Mouse (Mus musculus) WW6 (cell line): Measurements from ENCODE around the gene Zdhhc14.

Experiments
- DNase-seq: peaks from one replicate; pipeline ENCODE4 v3.0.0-alpha.2; 2013; ENCODE audit warnings: low read depth, low spot score

Gene Zdhhc14

DNA sequence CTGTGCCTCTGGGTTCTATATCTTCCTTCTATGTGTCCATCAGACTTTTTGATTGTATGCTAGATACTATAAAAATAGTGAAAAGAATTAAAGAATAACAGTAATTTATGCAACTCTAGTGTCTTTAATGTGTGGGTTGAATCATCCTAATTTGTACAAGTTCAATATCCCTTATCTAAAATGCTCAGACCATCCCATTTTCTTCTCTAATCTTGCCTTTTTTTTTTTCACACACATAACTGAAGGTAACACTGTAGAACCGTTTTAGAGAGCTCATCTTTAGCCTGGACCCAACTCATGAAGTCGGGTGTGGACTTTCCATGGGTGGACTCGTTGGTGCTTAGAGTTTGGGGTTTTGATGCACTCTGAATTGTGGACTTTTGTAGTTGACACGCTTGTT lies 12.6 kb downstream of the Zdhhc14 start:
- DNase-seq = no peak

DNA sequence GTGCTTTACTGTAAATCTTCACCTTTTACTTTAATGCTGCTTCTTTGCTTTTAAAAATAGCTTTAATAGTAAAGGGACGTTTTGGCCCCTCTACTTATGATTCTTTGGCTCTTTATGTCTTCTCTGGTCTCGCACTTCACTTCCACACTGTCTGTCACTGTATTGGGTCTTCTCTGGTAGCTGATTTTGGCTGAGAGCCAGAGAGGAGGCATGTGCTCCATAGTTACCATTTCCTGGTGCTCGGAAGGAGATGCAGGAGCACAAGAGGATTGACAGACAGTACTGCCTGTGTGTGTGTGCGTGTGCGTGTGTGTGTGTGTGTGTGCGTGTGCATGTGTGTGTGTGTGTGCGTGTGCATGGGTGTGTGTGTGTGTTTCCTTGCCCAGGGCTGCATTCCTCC lies 14.2 kb downstream of the Zdhhc14 start:
- DNase-seq = no peak

DNA sequence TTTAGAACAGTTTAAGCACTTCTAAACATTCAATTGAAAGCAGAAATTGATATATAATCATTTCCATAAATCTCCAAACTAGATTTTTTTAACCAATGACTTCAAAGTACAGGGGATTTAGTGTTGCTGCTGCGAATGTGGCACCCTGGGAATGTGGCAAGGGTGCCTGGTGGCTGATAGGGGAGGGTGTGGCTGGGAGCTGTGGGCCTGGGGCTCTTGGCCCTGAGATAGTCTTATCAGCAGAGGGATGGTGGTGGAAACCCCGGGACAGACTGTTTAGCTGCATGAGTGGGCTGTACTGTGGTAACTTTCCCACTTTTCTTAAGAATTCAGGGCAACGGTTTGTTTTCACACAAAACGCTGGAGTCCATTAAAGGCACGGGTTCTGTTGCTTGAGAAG lies 14.6 kb downstream of the Zdhhc14 start:
- DNase-seq = no peak

DNA sequence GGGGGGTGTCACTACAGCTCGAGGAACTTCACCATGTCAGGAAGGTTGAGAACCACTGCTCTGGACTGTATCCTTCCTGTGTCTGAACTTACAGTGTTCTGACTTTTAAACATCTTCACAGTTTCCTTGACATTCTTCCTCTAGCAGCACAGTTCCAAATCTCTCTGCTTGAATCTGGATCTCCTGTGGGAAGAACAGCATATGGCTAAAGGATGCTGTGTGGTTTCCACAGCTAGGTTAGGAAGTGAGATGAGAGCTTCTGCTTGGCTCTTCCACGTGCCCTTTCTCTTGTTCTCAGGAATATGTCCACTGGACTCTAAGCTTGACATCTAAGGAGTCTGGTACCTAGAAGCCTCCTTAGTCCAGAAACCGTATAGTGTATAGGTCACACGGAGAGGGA lies 15.7 kb downstream of the Zdhhc14 start:
- DNase-seq = no peak

DNA sequence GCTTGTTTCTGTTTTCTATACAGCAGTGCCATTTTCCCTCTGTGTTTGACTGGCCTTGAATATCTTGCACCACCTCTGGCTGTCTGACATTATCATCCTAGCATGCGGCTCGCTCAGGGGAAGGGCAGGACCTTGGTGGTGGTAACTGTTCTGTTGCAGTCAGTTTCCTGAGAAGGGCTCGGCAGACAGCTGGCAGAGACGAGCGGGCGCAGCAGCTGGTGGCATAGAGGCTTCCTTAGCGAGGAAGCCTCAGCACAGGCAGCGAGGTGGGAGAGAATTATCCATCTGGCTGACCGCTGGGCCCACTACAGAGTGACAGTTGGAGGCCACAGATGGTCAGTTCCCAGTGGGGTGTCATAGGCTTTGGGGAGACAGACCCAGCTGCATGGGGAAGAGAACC lies 18.2 kb downstream of the Zdhhc14 start:
- DNase-seq = no peak

DNA sequence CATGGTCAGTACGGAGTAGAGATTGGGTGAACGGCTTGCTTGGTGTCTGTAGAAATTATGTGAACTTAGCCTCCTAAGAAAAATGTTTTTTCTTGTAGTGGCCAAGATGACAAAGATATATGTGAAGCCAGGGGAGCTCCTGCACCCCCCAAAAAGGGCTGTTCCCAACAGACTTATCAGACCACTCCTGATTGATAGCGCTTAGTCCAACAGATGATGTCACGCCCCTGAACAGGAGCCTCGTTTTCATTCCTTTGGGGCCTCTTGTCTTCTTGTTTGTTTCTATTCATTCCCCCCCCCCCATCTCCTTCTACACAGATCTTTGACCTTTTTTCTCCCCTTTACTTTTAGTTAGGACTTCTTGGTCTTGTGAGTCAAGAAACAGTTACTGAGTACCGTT lies 19.4 kb downstream of the Zdhhc14 start:
- DNase-seq = no peak

DNA sequence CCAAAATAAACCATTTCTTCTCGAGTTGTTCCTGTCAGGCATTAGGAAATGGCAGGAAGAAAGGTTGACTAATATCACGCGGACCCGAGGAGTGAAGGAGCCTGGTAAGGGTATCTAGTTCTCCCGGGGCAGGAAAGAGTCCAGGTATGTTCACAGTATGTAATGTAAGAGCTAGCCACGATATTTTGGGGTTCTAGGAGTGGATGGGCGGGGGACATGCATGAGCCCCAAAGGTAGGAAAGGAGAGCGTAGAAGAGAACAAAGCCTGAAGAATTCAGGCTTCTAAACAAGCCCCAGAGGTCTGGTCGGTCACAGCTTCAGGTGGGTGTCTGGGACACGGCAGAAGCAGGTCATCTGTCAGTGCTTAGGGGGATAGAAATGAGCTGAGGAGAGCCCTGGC lies 27.1 kb downstream of the Zdhhc14 start:
- no peak for DNase-seq

DNA sequence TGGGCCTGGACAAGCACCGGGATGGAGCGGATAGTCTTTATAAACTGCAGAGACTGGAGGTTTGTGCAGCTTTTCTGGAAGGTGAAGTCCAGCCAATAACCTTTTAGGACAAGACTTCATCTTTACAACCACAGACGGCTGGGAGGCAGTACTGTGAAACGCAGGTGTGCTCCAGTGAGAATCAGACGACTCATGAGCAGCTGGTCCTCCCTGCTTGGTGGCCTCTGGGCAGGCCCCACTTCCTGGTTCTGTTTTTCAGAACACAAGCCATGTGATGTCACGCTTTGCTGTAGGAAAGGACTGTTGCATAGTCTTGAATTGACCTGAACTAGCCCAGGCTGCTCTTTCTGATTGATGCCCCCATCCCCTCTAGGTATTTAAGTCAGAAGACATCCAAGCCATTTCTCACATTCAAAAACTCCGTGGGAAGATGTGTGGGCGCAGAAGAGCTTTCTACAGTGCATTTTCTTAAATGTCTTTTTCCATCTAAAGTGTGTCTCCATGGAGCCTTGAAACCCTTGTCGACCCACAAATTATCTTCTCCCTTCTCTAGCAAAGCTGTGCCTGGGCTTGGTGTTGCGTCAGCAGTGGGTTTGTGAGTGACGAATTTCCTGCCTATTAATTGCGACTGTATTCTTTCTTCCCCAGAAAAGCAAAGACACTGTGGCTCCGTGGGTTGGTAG lies 27.7 kb downstream of the Zdhhc14 start:
- DNase-seq = no peak

DNA sequence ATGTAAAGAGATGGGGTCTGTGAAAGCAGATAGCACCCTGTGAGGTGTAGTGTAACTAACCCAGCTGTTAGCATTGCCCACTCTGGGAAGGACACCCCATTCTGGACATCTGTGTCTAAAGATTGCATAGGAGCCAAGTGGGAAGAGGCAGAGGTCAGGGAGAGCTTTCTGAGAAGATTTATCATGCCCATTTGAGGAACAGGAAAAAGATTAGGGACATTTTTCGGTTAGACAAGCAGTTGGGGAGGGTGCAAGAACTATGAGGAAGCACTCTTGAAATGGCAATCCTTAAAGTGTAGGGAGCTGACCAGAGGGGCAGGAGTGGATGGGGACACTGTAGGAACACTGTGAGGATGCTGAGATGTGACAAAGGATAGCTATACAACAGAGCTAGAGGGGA lies 29.2 kb downstream of the Zdhhc14 start:
- no peak for DNase-seq

DNA sequence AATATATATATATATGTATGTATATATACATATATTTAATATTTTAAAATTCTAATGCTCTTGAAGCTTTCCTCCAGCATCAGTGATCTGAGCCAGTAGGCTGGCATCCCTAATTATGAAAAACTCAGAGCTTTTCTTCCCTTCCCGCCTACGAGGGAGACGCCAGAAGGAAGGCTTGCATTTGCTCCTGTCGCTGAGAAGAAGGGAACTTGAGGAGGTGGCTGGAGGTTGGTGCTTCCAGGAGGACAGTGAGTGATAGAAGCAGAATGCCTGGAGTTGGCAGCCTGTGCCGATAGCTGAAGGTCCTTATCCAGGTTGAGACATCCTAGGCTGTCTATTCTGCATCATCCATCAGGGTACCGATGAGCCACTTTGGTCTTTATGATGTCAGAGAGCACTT lies 37.2 kb downstream of the Zdhhc14 start:
- DNase-seq = no peak

DNA sequence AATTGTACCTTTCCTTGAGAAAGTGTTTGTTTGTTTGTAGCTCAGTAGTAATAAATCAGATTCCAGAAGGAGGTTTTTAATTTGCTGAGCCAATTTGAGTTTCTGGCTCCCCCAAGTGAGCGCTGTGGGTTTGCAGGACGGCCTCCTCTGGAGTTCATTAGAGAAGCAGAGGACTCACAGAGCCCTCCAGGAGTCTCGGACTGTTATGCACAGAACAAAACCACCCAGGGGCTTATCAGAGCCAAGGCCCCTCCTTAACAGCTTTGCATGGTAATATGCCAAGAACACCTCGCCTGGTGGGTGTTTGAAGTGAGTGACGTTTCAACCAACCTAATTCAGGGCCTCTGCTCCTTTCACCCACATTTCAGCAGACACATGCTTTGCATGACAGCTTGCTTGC lies 40.5 kb downstream of the Zdhhc14 start:
- DNase-seq = no peak

DNA sequence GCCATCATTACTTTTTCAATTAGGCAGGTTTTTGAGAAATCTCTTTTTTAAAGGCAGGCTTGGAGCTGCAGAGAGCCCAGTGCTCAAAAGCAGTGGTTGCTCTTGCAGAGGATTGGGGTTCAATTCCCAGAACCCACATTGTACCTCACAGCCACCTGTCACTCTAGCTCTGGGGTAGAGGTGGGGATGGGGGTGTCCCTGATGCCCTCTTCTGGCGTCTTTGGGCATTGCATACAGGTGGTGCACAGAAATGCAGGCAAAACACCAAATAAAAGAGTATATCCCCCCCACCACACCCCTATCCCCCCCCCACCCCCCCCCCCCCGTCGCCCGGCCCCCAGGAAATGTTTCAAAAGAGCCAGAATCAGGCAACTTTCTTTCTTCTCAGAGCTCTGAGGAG lies 43.0 kb downstream of the Zdhhc14 start:
- no peak for DNase-seq

DNA sequence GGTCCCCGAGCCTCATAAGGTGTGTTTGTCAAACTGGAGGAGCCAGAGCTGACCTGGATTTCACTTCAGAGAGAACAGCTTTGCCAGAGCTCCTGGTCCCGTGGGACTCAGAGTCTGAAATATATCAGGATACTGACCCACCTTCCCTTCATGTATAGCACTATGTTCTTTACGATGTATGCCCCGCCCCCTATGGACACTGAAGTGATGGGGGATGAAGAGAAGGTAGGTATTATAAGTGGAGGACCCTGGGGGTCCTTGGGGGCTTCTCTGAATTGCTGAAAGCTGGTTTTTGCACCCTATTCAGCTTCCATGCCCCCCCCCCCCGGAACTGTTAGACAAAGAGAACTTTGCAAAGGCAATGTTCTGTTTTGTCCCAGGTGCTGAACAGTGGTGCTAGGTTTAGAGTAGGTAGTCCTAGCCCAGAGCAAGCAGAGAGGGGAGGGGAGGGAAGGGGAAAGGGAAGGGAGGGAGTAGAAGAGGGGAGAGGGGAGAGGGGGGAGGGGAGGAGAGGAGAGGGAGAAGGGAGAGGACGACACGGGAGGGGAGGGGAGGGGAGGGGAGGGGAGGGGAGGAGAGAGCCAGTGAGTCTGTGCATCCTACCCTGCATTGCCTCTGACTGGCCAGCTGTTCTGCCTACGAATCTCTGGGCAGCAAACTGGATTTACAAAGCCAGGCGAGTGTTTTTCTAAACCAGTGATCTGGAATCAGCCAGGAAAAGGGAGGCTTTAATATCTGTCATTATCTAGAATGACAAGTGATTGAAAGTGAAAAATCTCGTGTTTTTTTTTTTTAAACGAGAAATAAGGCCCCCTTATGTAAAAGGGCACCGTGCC lies 44.1 kb downstream of the Zdhhc14 start:
- DNase-seq = no peak

DNA sequence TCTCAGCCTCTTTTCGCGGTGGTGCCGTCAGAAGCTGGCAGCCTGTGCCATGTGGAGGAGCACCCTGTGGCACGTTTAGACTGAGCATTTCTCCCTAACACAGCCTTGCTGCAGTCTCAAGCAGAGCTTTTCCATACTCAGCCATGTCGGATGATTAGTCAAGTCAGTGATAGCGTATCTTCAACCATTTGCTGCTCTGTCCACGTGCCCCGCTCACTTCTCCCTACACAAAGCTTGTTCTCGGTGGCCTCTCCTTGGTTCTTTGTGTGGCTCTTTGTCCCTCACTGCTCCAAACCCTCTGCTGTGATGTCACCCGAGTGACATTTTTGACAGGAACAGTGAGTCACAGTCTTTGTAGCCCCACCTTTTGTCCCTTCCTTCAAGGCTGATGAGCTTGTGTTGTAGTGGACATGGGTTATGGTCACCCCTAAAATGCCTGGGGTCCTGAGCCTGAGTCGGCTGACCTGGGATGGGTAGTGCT lies 44.8 kb downstream of the Zdhhc14 start:
- DNase-seq = no peak

DNA sequence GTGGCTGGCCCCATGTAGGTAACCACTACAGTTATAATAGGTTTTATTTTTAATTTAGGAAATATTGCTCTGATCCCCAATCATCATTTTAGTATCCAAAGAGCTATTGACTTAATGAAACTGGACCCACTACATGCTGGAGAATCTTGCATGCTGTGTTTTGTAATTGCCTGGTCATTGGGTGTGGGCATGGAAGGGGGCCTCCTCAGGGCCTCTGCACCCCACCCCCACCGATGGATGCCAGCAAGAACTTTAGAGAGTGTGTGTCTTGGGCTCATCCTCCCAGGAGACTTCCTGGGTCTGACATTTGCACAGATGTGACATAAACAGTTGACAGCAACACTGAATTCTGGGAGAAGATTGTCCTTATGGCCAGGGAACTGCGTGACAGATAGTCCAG lies 49.8 kb downstream of the Zdhhc14 start:
- no peak for DNase-seq

DNA sequence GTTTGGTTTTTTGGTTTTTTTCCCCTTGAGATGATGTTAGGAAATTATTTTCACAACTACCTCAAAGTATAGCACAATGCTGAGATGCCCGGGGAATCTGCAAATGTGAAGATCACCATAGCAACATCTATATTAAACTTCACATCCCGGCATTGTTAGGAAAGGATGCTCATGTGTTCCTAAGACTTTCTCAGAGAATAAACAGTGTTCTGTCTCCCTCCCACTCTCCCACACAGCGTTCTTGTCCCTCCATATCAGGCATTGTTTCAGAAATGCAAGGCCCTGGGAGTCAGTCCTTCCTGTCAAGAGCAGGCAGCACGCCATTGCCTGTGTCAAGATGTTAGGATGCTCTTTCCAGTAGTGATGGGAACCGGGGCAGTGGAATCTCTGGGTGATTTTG lies 51.7 kb downstream of the Zdhhc14 start:
- DNase-seq = no peak

DNA sequence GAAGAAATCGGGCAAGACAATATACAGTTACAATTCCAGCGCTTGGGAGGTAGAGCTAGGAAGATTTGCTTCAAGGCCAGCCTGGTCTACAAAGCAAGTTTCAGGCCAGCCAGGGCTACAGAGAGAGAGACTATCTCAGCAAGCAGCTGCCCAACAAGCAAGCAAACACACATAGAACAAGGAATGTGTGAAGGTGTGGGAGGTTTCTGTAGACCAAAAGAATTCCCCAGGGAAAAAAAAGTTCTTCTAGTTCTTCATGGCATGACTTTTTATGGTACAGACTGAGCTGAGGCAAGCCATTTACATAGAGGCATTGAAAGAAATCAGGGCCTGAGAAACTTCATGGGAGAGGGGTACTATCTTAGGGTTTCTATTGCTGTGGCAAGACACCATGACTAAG lies 52.7 kb downstream of the Zdhhc14 start:
- no peak for DNase-seq

DNA sequence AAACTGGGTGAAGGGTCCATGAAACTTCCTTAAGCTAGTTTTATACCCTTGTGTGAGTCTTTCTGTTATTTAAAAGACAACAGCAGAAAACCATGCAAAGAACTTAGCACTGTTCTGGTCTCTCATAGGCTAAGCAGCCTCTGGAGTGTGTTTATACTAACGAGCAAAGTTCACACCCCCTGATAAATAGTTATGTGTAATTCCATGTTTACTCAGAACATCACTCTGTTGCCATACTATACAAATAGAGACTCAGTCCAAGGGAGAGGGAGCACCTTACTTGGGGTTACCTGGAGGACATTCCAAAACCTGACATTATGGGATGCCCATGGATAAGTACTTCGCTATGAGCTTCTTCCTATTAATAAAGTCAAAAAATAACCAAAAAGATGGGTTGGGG lies 56.2 kb downstream of the Zdhhc14 start:
- no peak for DNase-seq

DNA sequence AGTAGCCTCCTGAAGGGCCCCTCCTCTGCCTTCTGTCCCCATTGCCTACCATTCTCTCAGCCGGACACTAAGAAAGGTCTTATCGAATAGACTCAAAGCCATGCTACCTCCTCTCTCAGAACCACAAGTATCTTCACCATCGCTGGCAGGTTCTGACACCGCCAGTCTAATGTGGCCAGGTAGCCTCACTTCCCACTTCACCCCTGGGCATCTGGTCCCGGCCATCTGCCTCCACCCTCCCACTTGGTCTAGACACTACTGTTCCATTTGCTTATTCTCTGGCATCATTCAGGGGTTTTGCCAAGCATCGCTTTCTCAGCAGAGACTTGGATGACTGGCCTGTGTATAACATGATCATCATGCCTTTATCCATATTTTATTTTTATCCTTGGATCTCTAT lies 57.1 kb downstream of the Zdhhc14 start:
- DNase-seq = no peak

DNA sequence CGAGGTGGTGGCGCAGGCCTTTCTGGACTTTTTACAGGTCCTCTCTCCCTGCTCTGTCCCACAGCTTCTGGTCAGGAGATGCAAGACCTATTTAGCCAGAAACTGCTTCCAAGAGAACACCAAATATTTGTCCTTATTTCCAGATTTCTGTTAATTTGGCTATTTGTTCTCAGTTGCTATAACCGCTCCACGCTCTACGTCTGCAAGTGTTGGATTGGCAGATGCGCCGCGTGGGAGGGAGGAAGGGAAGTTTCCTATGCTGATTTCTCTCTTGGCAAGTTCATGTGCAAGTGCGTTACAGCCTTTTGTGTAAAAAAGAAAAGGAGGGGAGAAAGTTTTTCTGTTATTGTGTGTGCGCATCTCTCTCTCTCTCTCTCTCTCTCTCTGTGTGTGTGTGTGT lies 58.1 kb downstream of the Zdhhc14 start:
- no peak for DNase-seq

DNA sequence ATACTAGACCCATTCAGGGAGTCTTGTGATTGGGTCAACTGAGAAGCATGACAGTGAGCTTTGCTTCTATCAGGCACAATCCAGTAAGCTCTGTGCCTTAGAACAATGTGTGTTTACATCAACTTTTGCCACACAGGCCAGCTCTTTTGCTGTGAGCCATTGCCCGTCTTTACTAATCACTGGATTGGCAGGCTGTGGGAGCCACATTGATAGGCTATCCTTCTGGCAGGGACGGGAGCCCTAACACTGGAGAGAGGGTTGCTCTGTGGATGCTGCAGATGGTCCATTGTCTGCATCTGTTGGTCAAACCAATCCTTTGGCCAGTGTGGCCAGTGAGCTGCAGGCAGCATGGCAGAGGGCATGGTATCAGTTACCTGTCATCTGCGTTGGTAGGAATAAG lies 58.8 kb downstream of the Zdhhc14 start:
- no peak for DNase-seq

DNA sequence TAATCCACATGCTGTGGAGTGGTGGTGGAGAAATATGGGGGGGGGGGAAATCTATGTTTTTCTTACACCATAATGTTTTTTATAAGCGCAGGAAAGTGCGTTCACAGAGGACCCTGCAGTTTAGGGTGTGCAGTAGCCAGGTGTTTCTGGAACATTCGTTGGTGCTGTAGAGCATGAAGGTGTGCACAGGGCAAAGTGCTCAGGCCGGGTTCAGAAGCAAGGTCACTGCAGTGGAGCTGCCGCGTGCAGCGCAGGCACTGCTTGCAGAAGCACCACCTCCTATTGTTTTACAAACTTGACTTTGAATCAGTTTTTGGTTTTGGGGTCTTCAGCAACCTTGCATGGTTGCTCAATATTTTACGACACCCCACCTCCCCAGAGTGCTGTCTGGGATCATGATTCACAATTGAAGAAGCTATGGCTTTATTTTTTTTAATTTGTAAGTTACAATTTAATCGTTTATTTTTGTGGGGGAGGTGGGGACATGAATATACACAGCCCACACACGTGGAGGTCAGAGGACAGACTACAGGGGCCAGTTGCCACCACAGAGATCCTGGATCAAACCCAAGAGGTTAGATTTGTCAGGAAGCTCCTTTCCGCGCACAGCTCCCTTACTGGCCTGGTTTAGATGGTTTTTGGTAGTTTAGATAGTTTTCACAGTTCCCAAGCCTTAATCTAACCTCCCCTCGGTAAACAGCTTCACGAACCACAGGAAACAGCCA lies 59.8 kb downstream of the Zdhhc14 start:
- DNase-seq = no peak

DNA sequence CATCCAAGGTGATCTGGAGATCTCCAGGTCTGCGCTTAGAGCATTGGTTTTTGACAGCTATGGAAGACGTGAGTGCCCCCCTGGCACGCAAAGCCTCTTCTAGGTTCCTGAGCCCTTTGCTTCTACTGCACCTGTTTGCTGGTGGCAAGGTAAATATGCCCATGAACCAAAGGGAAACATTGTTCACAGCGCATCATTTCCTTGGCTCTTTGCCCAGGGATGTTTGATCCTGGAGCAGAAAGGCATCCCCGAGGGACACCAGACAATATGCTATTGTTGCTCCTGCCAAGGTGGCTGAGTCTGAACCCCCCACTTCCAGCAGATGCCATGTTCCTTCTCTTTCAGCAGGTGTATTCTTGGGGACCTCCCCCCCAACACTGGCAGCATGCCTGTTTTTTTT lies 61.2 kb downstream of the Zdhhc14 start:
- no peak for DNase-seq
